Mouse (Mus musculus): ENCODE measurements around the gene Pdk3. TPM values are rescaled to one million over a fixed set of nuclear protein-coding genes. Genes with fewer than 3 reads are reported as not detected.

Pdk3 gene
- polyA plus RNA-seq, 2 experiments = 12.4 to 33.2 TPM

GRCm38 (mm10) chrX:93789562-93789961 is 42.4 kb downstream of the Pdk3 start:
- ATAC-seq (ENCODE audit: insufficient read depth) (peak; percentile 39; the same call in 1 of the 2 replicates), DNase-seq (ENCODE audit: low read depth in 3 of 3, low spot score in 3 of 3) (peak in 1 of 3 experiments; percentile 3)
- no peaks in the 10 kb centered on the region; a peak in 1 of 4 replicates for H3K4me1 ChIP-seq (replicated peaks; ENCODE audit: control insufficient read depth in 2 of 2, insufficient read depth in 2 of 2, low read length in 1 of 2)
- no peak overlapping the region for H3K9ac ChIP-seq (replicated peaks)
- no peak overlapping the region for H3K4me2 ChIP-seq (ENCODE audit: low read depth)
- H3K9me3 ChIP-seq (ENCODE audit: control insufficient read depth, low read length) = no peaks in the 10 kb centered on the region
- H3K27me3 ChIP-seq (ENCODE audit: control insufficient read depth, insufficient read depth, low read length) = no peaks in the 10 kb centered on the region
- H3K4me3 ChIP-seq (ENCODE audit: insufficient read depth in 1 of 2, low read depth in 2 of 2, low read length in 2 of 2) = no peak overlapping the region
- TF ChIP-seq EP300 (IDR thresholded peaks at IDR 0.05; ENCODE audit: low read depth) (peak; percentile 32), CTCF (IDR thresholded peaks at IDR 0.05; ENCODE audit: low read depth) (no peak)
- WGBS (ENCODE audit: insufficient replicate concordance) = 25% methylated on average over 1 of the region's 1 CpGs
- H3K27ac ChIP-seq = no peak overlapping the region
- no peaks in the 10 kb centered on the region for H3K36me3 ChIP-seq (replicated peaks; ENCODE audit: control insufficient read depth, insufficient read depth, low read depth)

DNA sequence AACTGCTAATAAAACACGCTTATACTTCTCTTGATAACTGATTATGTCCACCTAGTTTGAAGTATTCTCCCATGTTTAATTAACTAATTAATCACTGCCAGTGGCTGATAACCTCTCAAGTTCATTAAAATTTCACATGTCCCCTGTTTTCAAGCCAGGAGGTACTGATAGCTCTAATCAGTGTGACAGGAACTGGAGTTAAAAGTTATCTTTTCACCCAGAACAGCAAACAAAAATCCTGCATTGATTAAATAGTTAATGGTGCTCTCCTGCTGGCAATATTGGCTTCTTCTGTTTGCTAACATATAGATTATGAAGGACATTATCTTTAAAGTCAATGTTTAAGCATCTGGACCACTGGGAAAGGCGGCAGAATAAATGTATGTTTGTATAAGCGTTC is 71.2 kb downstream of the Pdk3 start:
- no peaks in the 10 kb centered on the region for H3K27me3 ChIP-seq (ENCODE audit: control insufficient read depth, insufficient read depth, low read length)
- ATAC-seq (ENCODE audit: insufficient read depth) (no peak), DNase-seq (ENCODE audit: low read depth in 3 of 3, low spot score in 3 of 3) (no peak)
- H3K27ac ChIP-seq = no peak overlapping the region
- TF ChIP-seq CTCF (IDR thresholded peaks at IDR 0.05; ENCODE audit: low read depth) (no peak), EP300 (IDR thresholded peaks at IDR 0.05; ENCODE audit: low read depth) (no peak)
- no peaks in the 10 kb centered on the region for H3K36me3 ChIP-seq (replicated peaks; ENCODE audit: control insufficient read depth, insufficient read depth, low read depth)
- no peak overlapping the region for H3K9ac ChIP-seq (replicated peaks)
- no peak overlapping the region for H3K4me3 ChIP-seq (ENCODE audit: insufficient read depth in 1 of 2, low read depth in 2 of 2, low read length in 2 of 2)
- H3K9me3 ChIP-seq (ENCODE audit: control insufficient read depth, low read length) = no peaks in the 10 kb centered on the region
- 76% methylated on average over 3 of the region's 3 CpGs for WGBS (ENCODE audit: insufficient replicate concordance)
- no peaks in the 10 kb centered on the region for H3K4me1 ChIP-seq (replicated peaks; ENCODE audit: control insufficient read depth in 2 of 2, insufficient read depth in 2 of 2, low read length in 1 of 2)
- H3K4me2 ChIP-seq (ENCODE audit: low read depth) = no peak overlapping the region

GRCm38 (mm10) chrX:93756867-93757455 is 75.0 kb downstream of the Pdk3 start:
- TF ChIP-seq CTCF (IDR thresholded peaks at IDR 0.05; ENCODE audit: low read depth) (no peak), EP300 (IDR thresholded peaks at IDR 0.05; ENCODE audit: low read depth) (no peak)
- Histone ChIP-seq H3K9me3 (ENCODE audit: control insufficient read depth, low read length) (no peaks in the 10 kb centered on the region), H3K27me3 (ENCODE audit: control insufficient read depth, insufficient read depth, low read length) (no peaks in the 10 kb centered on the region), H3K36me3 (replicated peaks; ENCODE audit: control insufficient read depth, insufficient read depth, low read depth) (no peaks in the 10 kb centered on the region), H3K4me1 (replicated peaks; ENCODE audit: control insufficient read depth in 2 of 2, insufficient read depth in 2 of 2, low read length in 1 of 2) (no peaks in the 10 kb centered on the region), H3K4me3 (ENCODE audit: insufficient read depth in 1 of 2, low read depth in 2 of 2, low read length in 2 of 2) (no peak overlapping the region), H3K9ac (replicated peaks) (no peak overlapping the region), H3K4me2 (ENCODE audit: low read depth) (no peak overlapping the region), H3K27ac (no peak overlapping the region)
- no peak for DNase-seq (ENCODE audit: low read depth in 3 of 3, low spot score in 3 of 3)
- no peak for ATAC-seq (ENCODE audit: insufficient read depth)
- WGBS (ENCODE audit: insufficient replicate concordance) = 58% methylated on average over 7 of the region's 7 CpGs

DNA sequence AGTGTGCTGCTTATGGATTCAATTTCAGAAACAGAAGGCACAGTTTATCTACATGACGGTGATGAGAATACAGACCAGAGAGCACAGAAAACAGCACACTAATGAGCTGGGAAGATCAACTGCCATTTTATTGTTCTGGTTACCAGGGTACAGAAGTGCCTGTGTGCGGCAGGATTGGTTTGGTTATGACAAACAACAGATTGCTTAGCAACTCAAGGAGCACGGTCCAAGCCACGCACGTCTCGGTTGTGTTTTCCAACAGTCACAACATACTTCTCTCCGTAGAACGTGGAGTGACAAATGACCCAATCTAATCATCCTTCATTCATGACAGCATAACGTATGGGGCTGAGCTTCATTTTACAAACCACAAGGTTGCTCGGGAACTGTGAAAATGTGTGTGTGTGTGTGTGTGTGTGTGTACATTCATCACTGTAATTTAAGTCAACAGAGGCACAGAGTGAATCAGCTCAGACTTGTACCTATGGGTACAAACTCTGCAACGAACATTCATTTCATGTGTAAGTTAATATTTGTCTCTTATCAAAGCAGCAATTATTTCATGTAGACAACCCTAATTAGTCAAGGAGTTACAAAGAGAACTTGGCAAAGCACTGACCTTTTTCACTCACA is 76.7 kb downstream of the Pdk3 start:
- Histone ChIP-seq H3K27ac (no peak overlapping the region), H3K4me1 (replicated peaks; ENCODE audit: control insufficient read depth in 2 of 2, insufficient read depth in 2 of 2, low read length in 1 of 2) (peaks cover 9% of the 10 kb centered on the region in 2 experiments), H3K27me3 (ENCODE audit: control insufficient read depth, insufficient read depth, low read length) (no peaks in the 10 kb centered on the region), H3K4me3 (ENCODE audit: insufficient read depth in 1 of 2, low read depth in 2 of 2, low read length in 2 of 2) (no peak overlapping the region), H3K9me3 (ENCODE audit: control insufficient read depth, low read length) (no peaks in the 10 kb centered on the region), H3K4me2 (ENCODE audit: low read depth) (no peak overlapping the region), H3K9ac (replicated peaks) (no peak overlapping the region), H3K36me3 (replicated peaks; ENCODE audit: control insufficient read depth, insufficient read depth, low read depth) (no peaks in the 10 kb centered on the region)
- no peak for TF ChIP-seq EP300 (IDR thresholded peaks at IDR 0.05; ENCODE audit: low read depth)
- no peak for TF ChIP-seq CTCF (IDR thresholded peaks at IDR 0.05; ENCODE audit: low read depth)
- WGBS (ENCODE audit: insufficient replicate concordance) = 69% methylated on average over 11 of the region's 11 CpGs
- ATAC-seq (ENCODE audit: insufficient read depth) = no peak
- DNase-seq (ENCODE audit: low read depth in 3 of 3, low spot score in 3 of 3) = no peak

DNA sequence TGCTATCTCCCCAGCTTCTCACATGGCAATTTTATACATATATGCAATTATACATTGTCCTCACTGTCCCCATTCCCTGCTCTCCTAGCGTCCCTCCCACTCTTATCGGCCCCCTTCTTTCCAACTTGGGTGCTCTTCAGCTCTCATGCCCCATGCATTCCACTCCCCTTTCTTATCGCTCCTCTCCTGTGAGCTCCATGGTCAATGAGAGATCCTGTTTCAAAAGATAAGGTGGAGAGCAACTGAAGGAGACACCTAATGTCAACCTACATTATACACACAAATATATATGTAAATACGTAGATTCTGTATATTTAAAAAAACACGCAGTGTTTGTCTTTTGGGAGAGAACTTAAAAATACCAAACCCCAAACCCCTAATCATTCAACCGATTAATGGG is 81.4 kb downstream of the Pdk3 start:
- Histone ChIP-seq H3K36me3 (replicated peaks; ENCODE audit: control insufficient read depth, insufficient read depth, low read depth) (no peaks in the 10 kb centered on the region), H3K4me1 (replicated peaks; ENCODE audit: control insufficient read depth in 2 of 2, insufficient read depth in 2 of 2, low read length in 1 of 2) (peaks cover 23 to 26% of the 10 kb centered on the region in 2 experiments), H3K9ac (replicated peaks) (no peak overlapping the region), H3K9me3 (ENCODE audit: control insufficient read depth, low read length) (no peaks in the 10 kb centered on the region), H3K27me3 (ENCODE audit: control insufficient read depth, insufficient read depth, low read length) (no peaks in the 10 kb centered on the region), H3K4me3 (ENCODE audit: insufficient read depth in 1 of 2, low read depth in 2 of 2, low read length in 2 of 2) (no peak overlapping the region), H3K27ac (peak overlapping the region; percentile 67), H3K4me2 (ENCODE audit: low read depth) (peak overlapping the region; percentile 39)
- 34% methylated on average over 6 of the region's 6 CpGs for WGBS (ENCODE audit: insufficient replicate concordance)
- peak; percentile 69 to 79 (median 77) for DNase-seq (ENCODE audit: low read depth in 3 of 3, low spot score in 3 of 3)
- TF ChIP-seq CTCF (IDR thresholded peaks at IDR 0.05; ENCODE audit: low read depth) (no peak), EP300 (IDR thresholded peaks at IDR 0.05; ENCODE audit: low read depth) (peak; percentile 88)
- peak; percentile 95 for ATAC-seq (ENCODE audit: insufficient read depth)

All from liver, embryonic 14.5 days (tissue).